Mouse (Mus musculus): ENCODE data around the gene Mgat3. TPM values are rescaled to one million over a fixed set of nuclear protein-coding genes. Genes with fewer than 3 reads are reported as not detected.

Gene Mgat3
- polyA plus RNA-seq, 1 experiment from 2014 or later, result 0.44 TPM

DNA sequence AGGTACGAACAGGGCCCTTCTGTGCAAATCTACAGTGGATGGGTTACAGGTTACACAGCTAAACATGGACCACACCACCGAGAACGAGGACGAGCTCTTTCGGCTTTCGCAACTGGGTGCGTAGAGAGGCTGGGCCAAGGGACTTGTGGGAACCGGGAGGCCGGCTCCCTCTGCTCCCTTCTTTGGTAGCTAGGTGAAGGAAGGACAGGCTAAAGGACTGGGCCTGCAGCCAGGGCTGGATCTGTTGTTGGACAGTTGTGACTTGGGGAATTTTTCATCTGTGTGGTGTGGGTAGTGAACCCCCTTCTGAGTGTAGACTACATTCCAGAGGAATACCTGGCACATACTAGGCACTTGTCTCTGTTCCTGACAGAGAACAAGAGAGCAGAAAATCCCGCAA is 20.9 kb upstream of the Mgat3 start:
- Histone ChIP-seq H3K27me3 (no peaks in the 10 kb centered on the region), H3K4me1 (replicated peaks) (peaks cover 6% of the 10 kb centered on the region; the same call in 1 of the 2 replicates), H3K9ac (no peak overlapping the region), H3K4me2 (no peak overlapping the region), H3K9me3 (replicated peaks) (no peaks in the 10 kb centered on the region), H3K27ac (no peak overlapping the region), H3K36me3 (peaks cover 96% of the 10 kb centered on the region), H3K4me3 (replicated peaks) (no peak overlapping the region)
- DNase-seq (no peak), ATAC-seq (ENCODE audit: low read depth) (no peak)
- whole genome bisulfite sequencing (ENCODE audit: insufficient replicate concordance), result 92% methylated on average over 10 of the region's 10 CpGs

DNA sequence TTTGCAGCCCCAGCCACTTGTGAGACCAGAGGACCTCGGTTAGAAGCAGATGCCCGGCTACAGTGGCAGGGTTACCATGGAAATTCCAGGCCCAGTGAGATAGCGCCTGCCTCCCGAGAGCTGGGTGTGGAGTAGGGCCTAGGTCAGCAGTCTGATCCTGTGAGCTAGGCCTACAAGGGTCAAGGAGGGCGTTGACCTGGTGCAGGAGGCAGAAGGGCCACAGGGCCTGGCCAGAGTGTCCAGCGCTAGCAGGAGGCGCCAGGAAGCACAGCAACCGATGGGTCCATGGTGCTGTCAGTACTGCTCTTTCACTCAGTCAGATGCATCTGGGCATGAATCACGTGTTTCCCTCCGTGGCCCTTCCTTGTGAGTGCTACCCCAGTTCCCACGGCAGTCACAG is 19.8 kb upstream of the Mgat3 start:
- no peak overlapping the region for H3K4me3 ChIP-seq (replicated peaks)
- no peak for ATAC-seq (ENCODE audit: low read depth)
- peaks cover 14% of the 10 kb centered on the region for H3K4me1 ChIP-seq (replicated peaks)
- no peaks in the 10 kb centered on the region for H3K9me3 ChIP-seq (replicated peaks)
- no peak for DNase-seq
- no peak overlapping the region for H3K27ac ChIP-seq
- no peak overlapping the region for H3K9ac ChIP-seq
- WGBS (ENCODE audit: insufficient replicate concordance), result 80% methylated on average over 11 of the region's 11 CpGs
- H3K4me2 ChIP-seq, result no peak overlapping the region
- no peaks in the 10 kb centered on the region for H3K27me3 ChIP-seq
- H3K36me3 ChIP-seq, result peaks cover 98% of the 10 kb centered on the region

DNA sequence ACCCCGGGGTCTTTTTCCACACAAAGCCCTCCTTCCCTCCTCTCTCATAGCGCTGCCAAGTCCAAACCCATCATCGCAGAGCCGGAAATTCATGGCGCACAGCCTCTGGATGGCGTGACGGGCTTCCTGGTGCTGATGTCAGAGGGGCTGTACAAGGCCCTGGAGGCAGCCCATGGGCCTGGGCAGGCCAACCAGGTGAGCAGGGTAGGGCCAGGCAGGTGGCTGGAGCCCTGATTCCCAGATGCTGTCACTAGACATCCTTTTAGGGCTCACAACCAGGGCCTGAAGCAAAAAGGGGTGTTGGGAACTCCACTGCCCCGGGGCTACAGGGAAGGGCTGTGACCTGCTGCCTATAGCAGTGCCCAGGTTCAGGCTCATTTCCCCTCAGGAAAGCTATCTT is 17.8 kb upstream of the Mgat3 start:
- no peaks in the 10 kb centered on the region for H3K9me3 ChIP-seq (replicated peaks)
- DNase-seq (no peak), ATAC-seq (ENCODE audit: low read depth) (no peak)
- H3K4me3 ChIP-seq (replicated peaks), result no peak overlapping the region
- peaks cover 98% of the 10 kb centered on the region for H3K36me3 ChIP-seq
- peaks cover 26% of the 10 kb centered on the region for H3K4me1 ChIP-seq (replicated peaks)
- WGBS (ENCODE audit: insufficient replicate concordance), result 88% methylated on average over 8 of the region's 8 CpGs
- H3K4me2 ChIP-seq, result no peak overlapping the region
- no peak overlapping the region for H3K27ac ChIP-seq
- H3K27me3 ChIP-seq, result no peaks in the 10 kb centered on the region
- H3K9ac ChIP-seq, result no peak overlapping the region

DNA sequence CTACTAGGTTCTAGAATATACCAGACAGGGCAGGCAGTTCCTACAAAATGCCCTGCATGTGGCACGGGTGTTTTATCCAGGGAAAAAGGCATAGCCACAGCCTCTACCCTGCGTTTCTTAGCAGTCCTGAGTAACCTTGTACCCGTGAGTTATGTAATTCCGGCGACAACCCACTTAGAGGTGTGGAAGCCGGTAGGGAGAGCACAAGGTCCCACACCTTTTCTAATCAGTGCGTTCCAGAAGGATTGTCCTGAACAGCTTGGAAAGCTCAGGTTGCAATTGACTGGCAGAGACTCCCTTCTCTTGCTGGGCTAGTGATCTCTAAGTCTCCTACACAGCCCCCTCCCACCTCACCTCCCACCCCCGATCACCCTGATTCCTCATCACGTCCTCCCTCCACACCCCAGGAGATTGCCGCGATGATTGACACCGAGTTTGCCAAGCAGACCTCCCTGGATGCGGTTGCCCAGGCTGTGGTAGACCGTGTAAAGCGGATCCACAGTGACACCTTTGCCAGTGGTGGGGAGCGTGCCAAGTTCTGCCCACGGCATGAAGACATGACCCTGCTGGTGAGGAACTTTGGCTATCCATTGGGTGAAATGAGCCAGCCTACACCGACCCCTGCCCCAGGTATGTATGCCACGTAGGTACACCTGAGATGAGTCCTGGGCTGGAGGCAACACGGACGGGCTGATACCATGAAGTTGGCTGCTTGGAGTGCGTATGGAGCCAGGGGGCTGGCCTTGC is 16.2 kb upstream of the Mgat3 start:
- 86% methylated on average over 22 of the region's 22 CpGs for WGBS (ENCODE audit: insufficient replicate concordance)
- no peak overlapping the region for H3K4me2 ChIP-seq
- peaks cover 98% of the 10 kb centered on the region for H3K36me3 ChIP-seq
- H3K27me3 ChIP-seq, result no peaks in the 10 kb centered on the region
- H3K27ac ChIP-seq, result no peak overlapping the region
- no peaks in the 10 kb centered on the region for H3K9me3 ChIP-seq (replicated peaks)
- H3K4me1 ChIP-seq (replicated peaks), result peaks cover 26% of the 10 kb centered on the region
- no peak overlapping the region for H3K9ac ChIP-seq
- ATAC-seq (ENCODE audit: low read depth) (no peak), DNase-seq (no peak)
- no peak overlapping the region for H3K4me3 ChIP-seq (replicated peaks)

DNA sequence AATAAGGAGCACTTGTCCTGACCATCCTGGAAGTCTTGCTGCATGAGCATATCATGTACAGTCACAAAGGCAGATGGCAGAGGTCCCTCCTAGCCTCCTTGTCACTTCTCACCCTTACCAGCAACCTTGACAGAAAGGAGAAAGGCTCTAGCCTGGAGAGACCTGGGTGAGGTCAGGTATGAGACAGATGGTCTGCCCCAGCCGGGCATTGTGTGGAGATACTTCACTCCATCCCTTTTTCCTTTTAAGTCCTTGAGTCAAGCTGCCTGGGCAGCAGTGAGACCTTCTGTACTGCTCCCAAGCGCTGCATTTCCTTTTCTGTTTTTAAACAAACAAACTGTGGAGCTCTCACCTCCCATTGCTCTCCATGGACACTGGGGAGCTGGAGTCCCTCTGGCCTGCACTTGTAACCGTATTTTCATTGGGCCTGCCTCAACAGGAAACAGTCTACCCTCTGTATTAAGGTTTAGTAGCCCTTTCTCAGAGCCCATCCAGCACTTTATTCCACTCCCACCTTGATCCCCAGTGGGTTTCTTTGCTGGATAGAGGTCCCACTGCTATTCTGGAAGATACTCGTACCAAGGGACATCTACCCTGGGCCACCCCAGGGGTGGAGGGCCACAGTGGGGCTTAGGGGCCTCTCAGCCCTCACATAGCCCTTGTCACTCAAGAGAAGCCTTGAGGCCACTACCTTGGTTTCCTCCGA is 15.4 kb upstream of the Mgat3 start:
- peak overlapping the region; percentile 63; the same call in 1 of the 2 replicates for H3K27ac ChIP-seq
- H3K4me3 ChIP-seq (replicated peaks), result no peak overlapping the region
- 74% methylated on average over 5 of the region's 5 CpGs for WGBS (ENCODE audit: insufficient replicate concordance)
- H3K4me1 ChIP-seq (replicated peaks), result peaks cover 26% of the 10 kb centered on the region
- peaks cover 90% of the 10 kb centered on the region for H3K36me3 ChIP-seq
- no peak overlapping the region for H3K4me2 ChIP-seq
- no peak overlapping the region for H3K9ac ChIP-seq
- H3K9me3 ChIP-seq (replicated peaks), result no peaks in the 10 kb centered on the region
- no peaks in the 10 kb centered on the region for H3K27me3 ChIP-seq
- ATAC-seq (ENCODE audit: low read depth) (no peak), DNase-seq (no peak)

DNA sequence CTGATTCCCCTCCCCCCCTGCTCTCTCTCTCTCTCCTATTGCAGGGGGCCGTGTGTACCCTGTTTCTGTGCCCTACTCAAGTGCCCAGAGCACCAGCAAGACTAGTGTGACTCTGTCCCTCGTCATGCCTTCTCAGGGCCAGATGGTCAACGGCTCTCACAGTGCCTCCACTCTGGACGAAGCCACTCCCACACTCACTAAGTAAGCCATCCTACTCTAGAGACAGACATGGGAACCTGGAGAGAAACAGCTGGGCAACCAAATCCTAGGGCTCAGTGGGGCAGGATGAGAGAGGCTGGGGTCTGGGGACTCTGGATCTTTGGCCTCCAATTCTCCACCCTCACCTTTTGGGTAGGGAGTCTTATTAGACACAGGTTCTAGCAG is 14.8 kb upstream of the Mgat3 start:
- Histone ChIP-seq H3K9ac (no peak overlapping the region), H3K4me3 (replicated peaks) (no peak overlapping the region), H3K36me3 (peaks cover 85% of the 10 kb centered on the region), H3K9me3 (replicated peaks) (no peaks in the 10 kb centered on the region), H3K27ac (peak overlapping the region; percentile 63), H3K4me2 (no peak overlapping the region), H3K27me3 (no peaks in the 10 kb centered on the region), H3K4me1 (replicated peaks) (peaks cover 26% of the 10 kb centered on the region)
- DNase-seq, result no peak
- 71% methylated on average over 4 of the region's 4 CpGs for WGBS (ENCODE audit: insufficient replicate concordance)
- no peak for ATAC-seq (ENCODE audit: low read depth)

DNA sequence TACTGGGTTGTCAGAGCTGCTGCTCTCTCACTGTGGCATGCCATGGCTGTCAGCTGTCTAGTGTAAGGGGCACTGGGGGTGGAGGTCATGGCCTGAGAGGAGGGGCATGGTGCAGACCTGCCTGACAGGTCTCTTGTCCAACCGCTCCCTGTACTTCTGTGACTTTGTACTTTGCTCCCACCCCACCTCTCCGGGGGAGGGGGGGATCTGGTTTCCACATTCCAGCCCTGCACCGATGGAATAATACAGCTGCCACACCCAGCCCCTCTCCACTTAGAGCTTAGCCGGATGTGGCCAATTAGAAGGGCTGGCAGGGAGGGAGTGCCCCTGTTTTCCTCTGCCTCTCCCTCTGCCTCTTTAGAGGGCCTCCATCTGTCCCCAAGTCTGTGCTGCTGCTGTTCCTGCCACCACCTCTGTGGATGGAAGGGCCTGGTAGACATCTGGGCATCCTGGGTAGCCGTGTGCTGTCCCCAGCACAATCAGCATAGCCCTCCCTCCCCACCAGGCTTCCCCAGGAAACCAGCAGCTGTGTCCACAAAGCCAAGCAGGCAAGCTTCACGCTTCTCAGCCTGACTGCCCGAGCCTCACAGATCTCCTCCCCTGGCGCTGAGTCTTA is 14.1 kb upstream of the Mgat3 start:
- H3K4me1 ChIP-seq (replicated peaks), result peaks cover 26% of the 10 kb centered on the region
- H3K9me3 ChIP-seq (replicated peaks), result no peaks in the 10 kb centered on the region
- H3K27me3 ChIP-seq, result no peaks in the 10 kb centered on the region
- ATAC-seq (ENCODE audit: low read depth) (peak; percentile 77), DNase-seq (no peak)
- no peak overlapping the region for H3K4me2 ChIP-seq
- H3K9ac ChIP-seq, result no peak overlapping the region
- 60% methylated on average over 8 of the region's 8 CpGs for WGBS (ENCODE audit: insufficient replicate concordance)
- peaks cover 78% of the 10 kb centered on the region for H3K36me3 ChIP-seq
- H3K4me3 ChIP-seq (replicated peaks), result no peak overlapping the region
- H3K27ac ChIP-seq, result peak overlapping the region; percentile 63

DNA sequence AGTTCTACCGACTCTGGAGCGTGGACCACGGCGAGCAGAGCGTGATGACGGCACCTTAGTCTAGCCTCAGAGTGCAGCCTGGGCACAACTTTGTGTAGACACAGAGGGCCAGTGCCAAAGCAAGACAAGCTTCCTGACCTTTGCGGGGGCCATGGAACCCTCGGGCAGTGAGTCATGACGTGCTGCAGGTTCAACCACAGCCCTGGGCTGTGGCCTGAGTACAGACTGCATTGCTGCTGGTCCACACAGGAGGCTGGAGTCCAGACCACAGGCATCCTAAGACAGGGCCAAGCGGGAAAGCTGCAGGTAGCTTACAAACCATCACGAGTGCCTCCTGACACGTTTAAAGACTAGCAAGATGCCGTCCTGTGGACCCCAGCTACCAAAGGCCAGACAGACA is 13.3 kb upstream of the Mgat3 start:
- H3K4me3 ChIP-seq (replicated peaks), result no peak overlapping the region
- H3K27ac ChIP-seq, result peak overlapping the region; percentile 58
- peaks cover 26% of the 10 kb centered on the region for H3K4me1 ChIP-seq (replicated peaks)
- H3K9ac ChIP-seq, result peak overlapping the region; percentile 4; the same call in 1 of the 2 replicates
- H3K36me3 ChIP-seq, result peaks cover 70% of the 10 kb centered on the region
- H3K9me3 ChIP-seq (replicated peaks), result no peaks in the 10 kb centered on the region
- no peak overlapping the region for H3K4me2 ChIP-seq
- H3K27me3 ChIP-seq, result no peaks in the 10 kb centered on the region
- ATAC-seq (ENCODE audit: low read depth), result no peak
- 87% methylated on average over 13 of the region's 13 CpGs for WGBS (ENCODE audit: insufficient replicate concordance)
- no peak for DNase-seq

DNA sequence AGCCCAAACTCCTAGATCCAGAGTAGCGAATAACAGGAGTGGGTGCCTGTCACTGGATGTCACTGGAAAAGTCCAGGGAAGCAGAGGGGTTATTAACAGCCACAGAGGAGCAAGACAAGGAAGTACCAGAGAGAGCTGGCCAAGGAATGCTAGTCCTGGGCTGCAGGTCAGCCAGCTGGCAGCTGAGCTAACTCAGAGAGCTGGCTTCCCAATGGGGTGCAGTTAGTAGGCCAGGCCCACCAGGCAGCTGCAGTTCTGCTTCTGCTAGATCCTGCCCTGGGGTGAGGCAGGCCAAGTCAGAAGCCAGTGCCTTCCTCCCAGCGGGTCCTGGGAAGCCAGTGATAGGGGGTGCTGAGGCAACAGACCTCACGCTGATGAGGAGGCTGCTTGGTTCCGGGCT is 12.8 kb upstream of the Mgat3 start:
- 85% methylated on average over 4 of the region's 4 CpGs for WGBS (ENCODE audit: insufficient replicate concordance)
- H3K4me1 ChIP-seq (replicated peaks), result peaks cover 26% of the 10 kb centered on the region
- DNase-seq, result no peak
- H3K4me2 ChIP-seq, result no peak overlapping the region
- H3K27ac ChIP-seq, result no peak overlapping the region
- H3K36me3 ChIP-seq, result peaks cover 65% of the 10 kb centered on the region
- no peak overlapping the region for H3K4me3 ChIP-seq (replicated peaks)
- no peaks in the 10 kb centered on the region for H3K27me3 ChIP-seq
- H3K9ac ChIP-seq, result no peak overlapping the region
- no peaks in the 10 kb centered on the region for H3K9me3 ChIP-seq (replicated peaks)
- no peak for ATAC-seq (ENCODE audit: low read depth)

DNA sequence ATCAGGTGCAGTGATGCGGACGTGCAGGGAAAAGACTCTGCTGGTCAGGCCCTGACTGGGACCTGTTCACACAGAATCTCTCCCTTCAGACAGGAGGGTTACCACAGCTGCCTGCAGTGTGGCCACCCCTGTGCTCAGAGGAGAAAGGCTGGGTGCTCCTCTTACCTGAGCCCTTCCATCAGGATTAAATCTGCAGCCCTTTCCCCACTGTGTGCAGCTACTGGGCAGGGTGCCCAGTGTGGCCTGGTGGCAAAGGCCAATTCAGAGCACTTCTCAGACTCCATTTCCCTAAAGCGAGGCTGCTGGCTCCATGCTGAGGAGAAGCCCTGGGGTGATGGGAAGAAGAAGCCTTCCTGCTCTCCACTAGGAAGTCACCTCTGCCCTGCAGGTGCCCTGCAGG is 12.3 kb upstream of the Mgat3 start:
- H3K4me2 ChIP-seq, result no peak overlapping the region
- ATAC-seq (ENCODE audit: low read depth) (no peak), DNase-seq (no peak)
- no peak overlapping the region for H3K9ac ChIP-seq
- H3K27me3 ChIP-seq, result no peaks in the 10 kb centered on the region
- H3K4me1 ChIP-seq (replicated peaks), result peaks cover 26% of the 10 kb centered on the region
- H3K36me3 ChIP-seq, result peaks cover 60% of the 10 kb centered on the region
- H3K9me3 ChIP-seq (replicated peaks), result no peaks in the 10 kb centered on the region
- WGBS (ENCODE audit: insufficient replicate concordance), result 96% methylated on average over 3 of the region's 3 CpGs
- no peak overlapping the region for H3K27ac ChIP-seq
- H3K4me3 ChIP-seq (replicated peaks), result no peak overlapping the region

DNA sequence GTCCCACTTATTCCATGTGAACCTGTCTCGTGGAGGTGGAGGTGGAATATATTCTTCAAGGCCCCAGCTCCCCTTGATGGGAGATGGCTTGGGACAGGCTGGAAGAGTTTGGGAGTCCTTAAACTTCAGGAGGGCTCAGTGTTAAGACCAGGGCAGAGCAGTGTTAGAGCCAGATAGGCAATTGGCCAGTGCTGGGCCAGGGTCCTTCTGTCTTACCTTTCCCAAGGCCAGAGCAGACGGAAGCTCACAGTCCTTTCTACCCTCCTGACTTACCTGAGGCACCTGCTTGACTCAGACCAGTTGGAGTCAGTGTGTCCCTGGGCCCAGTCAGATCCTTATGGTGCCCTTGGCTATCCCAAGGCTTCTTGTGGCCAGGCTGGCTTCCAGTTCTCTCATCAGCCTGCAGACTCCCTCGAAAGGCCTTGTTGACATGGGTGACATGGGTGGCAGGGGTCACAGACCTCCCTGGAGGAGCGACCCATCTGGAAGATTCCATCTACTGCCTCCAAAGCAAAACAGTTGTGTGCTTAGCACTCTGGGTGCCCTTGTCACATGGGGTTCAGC is 11.0 kb upstream of the Mgat3 start:
- Histone ChIP-seq H3K4me3 (replicated peaks) (no peak overlapping the region), H3K36me3 (peaks cover 47% of the 10 kb centered on the region), H3K9ac (no peak overlapping the region), H3K27me3 (0 out of 2 replicates have a peak, but pooled peaks cover 6% of the 10 kb centered on the region), H3K4me2 (no peak overlapping the region), H3K9me3 (replicated peaks) (no peaks in the 10 kb centered on the region), H3K4me1 (replicated peaks) (peaks cover 22% of the 10 kb centered on the region), H3K27ac (no peak overlapping the region)
- no peak for DNase-seq
- no peak for ATAC-seq (ENCODE audit: low read depth)
- WGBS (ENCODE audit: insufficient replicate concordance), result 65% methylated on average over 4 of the region's 4 CpGs

Data from liver, embryonic 13.5 days (tissue).